Mouse (Mus musculus) hindbrain, embryonic 16.5 days (tissue): ENCODE results near the gene Lrrtm3. TPM values are rescaled to one million over a fixed set of nuclear protein-coding genes. Genes with fewer than 3 reads are reported as not detected.

Source experiments
- ATAC-seq: fragments of 200-750 bp; cut with Nextera tagmentation; 2 replicates; pipeline ENCODE4 v1.8.0; 2017; ENCODE audit warnings: moderate TSS enrichment, moderate library complexity
- H3K27ac ChIP-seq: fragments of 300-500 bp; sonication (generic); 2 replicates; pipeline ENCODE4 v1.5.1; 2014; ENCODE audit warnings: low read depth, mild to moderate bottlenecking, control low read depth, low read length, moderate library complexity
- H3K27me3 ChIP-seq: fragments of 300-500 bp; sonication (generic); replicated peaks from 2 replicates; pipeline ENCODE4 v1.6.1; 2014; ENCODE audit warnings: low read length; ENCODE audit not compliant: control insufficient read depth, insufficient read depth
- H3K36me3 ChIP-seq: fragments of 300-500 bp; sonication (generic); 2 replicates; pipeline ENCODE4 v1.6.1; 2014; ENCODE audit warnings: mild to moderate bottlenecking, low read length, moderate library complexity, mixed read lengths; ENCODE audit not compliant: control insufficient read depth, insufficient read depth
- H3K4me1 ChIP-seq: fragments of 300-500 bp; sonication (generic); 2 replicates; pipeline ENCODE4 v1.6.1; 2014; ENCODE audit warnings: low read depth, low read length; ENCODE audit not compliant: control insufficient read depth, insufficient read depth
- H3K4me2 ChIP-seq: fragments of 300-500 bp; sonication (generic); 2 replicates; pipeline ENCODE4 v1.6.1; 2014; ENCODE audit warnings: mild to moderate bottlenecking, low read length, control low read depth, moderate library complexity
- H3K4me3 ChIP-seq: fragments of 300-500 bp; sonication (generic); 2 replicates; pipeline ENCODE4 v1.5.1; 2014; ENCODE audit warnings: mild to moderate bottlenecking, low read length, control low read depth, moderate library complexity
- H3K9ac ChIP-seq: fragments of 300-500 bp; sonication (generic); 2 replicates; pipeline ENCODE4 v1.6.1; 2014; ENCODE audit warnings: low read depth, mild to moderate bottlenecking, control low read depth, low read length, moderate library complexity
- H3K9me3 ChIP-seq: fragments of 300-500 bp; sonication (generic); 2 replicates; pipeline ENCODE4 v1.6.1; 2014; ENCODE audit warnings: mild to moderate bottlenecking, low read length, moderate library complexity; ENCODE audit not compliant: control insufficient read depth
- WGBS: fragments of 180-500 bp; shearing (Covaris S2); extraction: QIAGEN DNeasy Blood & Tissue Kit; methylation state at CpG from one replicate; pipeline ENCODE4 v1.1.7; 2014; 5-methylcytosine and 5-hydroxymethylcytosine counted together
- polyA plus RNA-seq: library from polyadenylated mRNA; unstranded; fragments of >200 nt; fragmentation: Nextera tagmentation; extraction: Ambion mirVana; gene quantifications from 2 replicates; pipeline ENCODE4 v1.2.1, GENCODE M21; 2015

The Lrrtm3 gene
- polyA plus RNA-seq, 1 experiment from 2014 or later, result 45.7 TPM

- H3K27me3 ChIP-seq, result no peaks in the 10 kb centered on the region
- H3K4me3 ChIP-seq, result no peak overlapping the region
- ATAC-seq, result peak; percentile 86
- no peak overlapping the region for H3K9ac ChIP-seq
- no peaks in the 10 kb centered on the region for H3K9me3 ChIP-seq
- WGBS, result 39% methylated on average over 5 of the region's 5 CpGs
- H3K4me1 ChIP-seq, result peaks cover 15% of the 10 kb centered on the region
- H3K36me3 ChIP-seq, result no peaks in the 10 kb centered on the region
- H3K4me2 ChIP-seq, result peak overlapping the region; percentile 37
- no peak overlapping the region; the same call in 1 of the 2 replicates for H3K27ac ChIP-seq
These were observed 14.1 kb downstream of the Lrrtm3 start for GRCm38 (mm10) chr10:64075944-64076343.

DNA sequence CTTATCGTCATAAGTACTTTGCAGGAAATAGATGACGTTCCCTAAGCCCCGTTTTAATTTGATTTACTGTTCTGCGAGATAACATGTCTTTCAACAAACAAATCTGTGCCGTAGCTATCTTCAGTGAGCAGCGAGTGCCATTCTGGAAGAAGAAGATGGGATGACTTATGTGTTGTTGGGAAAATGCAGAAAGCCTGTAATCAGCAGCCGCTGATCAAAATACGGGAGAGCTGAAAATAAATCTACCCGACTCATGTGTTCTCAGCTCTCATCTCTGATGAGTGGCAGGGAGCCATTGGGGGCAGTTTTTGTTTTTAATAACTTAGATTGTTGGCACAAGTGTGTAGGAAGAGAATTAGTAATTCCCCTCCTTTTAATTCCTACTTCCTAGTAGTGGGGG is 26.4 kb downstream of the Lrrtm3 start:
- H3K9ac ChIP-seq, result no peak overlapping the region
- H3K27me3 ChIP-seq, result no peaks in the 10 kb centered on the region
- H3K27ac ChIP-seq, result no peak overlapping the region
- WGBS, result 87% methylated on average over 9 of the region's 9 CpGs
- H3K4me2 ChIP-seq, result no peak overlapping the region
- ATAC-seq, result no peak
- H3K36me3 ChIP-seq, result no peaks in the 10 kb centered on the region
- no peak overlapping the region for H3K4me3 ChIP-seq
- H3K9me3 ChIP-seq, result no peaks in the 10 kb centered on the region
- no peaks in the 10 kb centered on the region for H3K4me1 ChIP-seq

DNA sequence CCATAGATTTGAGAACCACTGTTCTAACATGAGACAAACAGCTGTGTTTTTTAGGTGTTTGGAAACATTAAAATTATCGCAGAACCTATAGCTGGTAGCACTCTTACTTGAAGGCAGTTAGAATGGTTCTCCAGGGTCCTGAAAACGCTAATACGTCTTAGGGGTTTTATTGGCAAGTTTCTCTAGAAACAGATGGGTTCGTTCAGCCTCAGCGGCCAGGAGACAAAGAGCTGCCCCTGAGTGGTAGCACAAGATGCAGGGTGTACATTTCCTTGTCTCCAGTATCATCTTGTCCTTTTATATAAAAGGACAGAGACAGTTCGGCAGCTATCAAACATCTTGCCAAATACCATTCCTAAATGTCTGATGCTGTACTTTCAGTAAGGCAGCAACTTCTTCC is 40.1 kb downstream of the Lrrtm3 start:
- Histone ChIP-seq H3K4me3 (no peak overlapping the region), H3K9ac (no peak overlapping the region), H3K4me2 (no peak overlapping the region), H3K36me3 (no peaks in the 10 kb centered on the region), H3K27me3 (no peaks in the 10 kb centered on the region), H3K9me3 (no peaks in the 10 kb centered on the region), H3K27ac (no peak overlapping the region), H3K4me1 (no peaks in the 10 kb centered on the region)
- 67% methylated on average over 6 of the region's 6 CpGs for WGBS
- ATAC-seq, result 0 out of 2 replicates have a peak, but pooled peaks have one; percentile 20

DNA sequence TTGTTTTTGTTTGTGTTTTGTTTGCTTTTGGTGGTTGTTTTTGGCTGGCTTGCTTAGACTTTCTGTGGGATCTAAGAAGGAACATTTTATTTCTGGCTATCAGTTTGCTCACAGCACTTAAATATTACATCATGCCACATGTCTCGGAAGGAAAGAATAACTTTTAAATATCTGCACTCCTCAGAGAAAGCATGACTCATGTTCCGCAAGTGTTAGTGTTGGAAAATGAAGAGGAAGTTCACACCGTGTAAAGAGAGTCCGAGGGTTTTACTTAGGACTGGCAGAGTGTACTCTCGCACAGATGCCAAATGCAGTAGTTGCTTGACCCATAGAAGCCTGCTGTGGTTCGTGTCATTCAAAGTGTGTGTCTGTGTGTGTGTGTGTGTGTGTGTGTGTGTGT is 40.9 kb downstream of the Lrrtm3 start:
- H3K4me3 ChIP-seq, result no peak overlapping the region
- H3K36me3 ChIP-seq, result no peaks in the 10 kb centered on the region
- H3K27me3 ChIP-seq, result no peaks in the 10 kb centered on the region
- no peaks in the 10 kb centered on the region for H3K9me3 ChIP-seq
- H3K4me2 ChIP-seq, result no peak overlapping the region
- no peak for ATAC-seq
- H3K27ac ChIP-seq, result no peak overlapping the region
- H3K4me1 ChIP-seq, result no peaks in the 10 kb centered on the region
- 81% methylated on average over 6 of the region's 6 CpGs for WGBS
- no peak overlapping the region for H3K9ac ChIP-seq

GRCm38 (mm10) chr10:64041892-64042291 is 48.2 kb downstream of the Lrrtm3 start:
- 71% methylated on average over 11 of the region's 11 CpGs for WGBS
- peak; percentile 39; the same call in 1 of the 2 replicates for ATAC-seq
- H3K9ac ChIP-seq, result no peak overlapping the region
- H3K27ac ChIP-seq, result no peak overlapping the region
- no peaks in the 10 kb centered on the region for H3K9me3 ChIP-seq
- 0 out of 2 replicates have a peak, but pooled peaks cover 4% of the 10 kb centered on the region for H3K4me1 ChIP-seq
- H3K4me2 ChIP-seq, result no peak overlapping the region
- H3K36me3 ChIP-seq, result no peaks in the 10 kb centered on the region
- no peaks in the 10 kb centered on the region for H3K27me3 ChIP-seq
- H3K4me3 ChIP-seq, result no peak overlapping the region

GRCm38 (mm10) chr10:64041218-64041617 is 48.9 kb downstream of the Lrrtm3 start:
- H3K9ac ChIP-seq, result no peak overlapping the region
- H3K4me1 ChIP-seq, result 0 out of 2 replicates have a peak, but pooled peaks cover 4% of the 10 kb centered on the region
- ATAC-seq, result no peak
- no peaks in the 10 kb centered on the region for H3K27me3 ChIP-seq
- H3K9me3 ChIP-seq, result no peaks in the 10 kb centered on the region
- H3K4me3 ChIP-seq, result no peak overlapping the region
- WGBS, result 77% methylated on average over 7 of the region's 7 CpGs
- H3K27ac ChIP-seq, result no peak overlapping the region
- no peaks in the 10 kb centered on the region for H3K36me3 ChIP-seq
- H3K4me2 ChIP-seq, result no peak overlapping the region

DNA sequence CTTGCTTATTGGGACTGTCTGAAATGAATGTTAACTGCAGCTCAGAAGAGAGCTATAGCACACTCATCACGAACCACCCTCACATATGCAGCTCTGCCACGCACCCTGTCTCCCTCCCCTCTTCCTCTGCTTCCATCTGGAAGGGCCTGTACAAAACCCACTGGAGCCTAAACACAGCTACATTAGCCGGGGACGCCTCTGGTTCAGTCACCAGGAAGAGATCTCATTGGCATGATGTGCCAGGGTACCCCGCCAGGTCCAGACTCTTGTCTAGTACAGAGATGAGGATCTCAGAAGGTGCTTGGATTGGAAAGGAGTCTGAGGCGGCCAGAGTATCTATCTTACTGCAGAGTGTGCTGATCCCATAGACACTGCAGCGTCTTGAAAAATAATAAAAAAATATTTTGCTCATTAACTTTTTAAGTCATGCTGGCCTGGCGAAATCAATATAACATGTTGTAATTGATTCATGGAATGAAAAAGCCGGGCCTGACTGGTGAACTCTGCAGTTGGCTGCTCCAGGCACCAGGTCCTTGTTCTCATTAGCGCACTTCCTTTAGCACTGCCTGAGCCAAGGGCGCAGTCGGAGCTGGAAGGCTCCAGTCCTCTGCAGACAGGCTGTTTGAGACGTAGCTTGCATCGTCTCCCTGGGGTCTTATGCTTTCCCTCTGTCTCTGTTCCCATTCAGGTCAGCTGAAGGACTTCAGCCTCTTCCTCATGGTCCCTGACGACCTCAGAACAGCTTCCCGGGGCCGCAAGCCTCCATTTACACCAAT is 50.1 kb downstream of the Lrrtm3 start:
- H3K4me1 ChIP-seq, result 0 out of 2 replicates have a peak, but pooled peaks cover 4% of the 10 kb centered on the region
- H3K4me2 ChIP-seq, result no peak overlapping the region
- H3K36me3 ChIP-seq, result no peaks in the 10 kb centered on the region
- H3K9ac ChIP-seq, result no peak overlapping the region
- no peak overlapping the region for H3K4me3 ChIP-seq
- H3K27me3 ChIP-seq, result no peaks in the 10 kb centered on the region
- H3K9me3 ChIP-seq, result no peaks in the 10 kb centered on the region
- WGBS, result 59% methylated on average over 17 of the region's 17 CpGs
- ATAC-seq, result peak; percentile 84
- H3K27ac ChIP-seq, result 0 out of 2 replicates have a peak overlapping the region, but pooled peaks have one; percentile 39

- H3K4me3 ChIP-seq, result no peak overlapping the region
- H3K36me3 ChIP-seq, result no peaks in the 10 kb centered on the region
- H3K27me3 ChIP-seq, result no peaks in the 10 kb centered on the region
- no peak overlapping the region for H3K4me2 ChIP-seq
- H3K27ac ChIP-seq, result no peak overlapping the region
- H3K9ac ChIP-seq, result no peak overlapping the region
- no peaks in the 10 kb centered on the region for H3K9me3 ChIP-seq
- no peaks in the 10 kb centered on the region for H3K4me1 ChIP-seq
- no peak for ATAC-seq
These were observed 59.2 kb downstream of the Lrrtm3 start for GRCm38 (mm10) chr10:64030901-64031300.

DNA sequence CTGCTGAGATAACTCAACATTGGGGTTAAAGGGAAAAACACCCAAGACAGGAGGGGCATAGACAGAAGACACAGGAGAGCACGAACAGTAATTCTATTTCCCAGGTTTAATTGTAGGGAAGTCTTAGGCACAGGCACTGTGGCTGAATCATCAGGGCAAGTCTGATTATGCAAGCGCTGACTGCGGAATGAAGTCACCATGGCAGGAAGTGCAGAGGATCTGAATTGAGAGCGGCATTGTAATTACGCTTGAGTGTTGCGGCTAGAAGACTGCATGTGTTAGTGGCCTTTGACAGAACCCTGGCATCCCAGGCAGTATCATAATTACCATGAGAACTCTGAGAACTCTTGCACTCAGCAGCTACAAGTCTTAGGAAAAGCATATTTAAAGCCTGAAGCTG is 66.7 kb downstream of the Lrrtm3 start:
- H3K4me1 ChIP-seq, result no peaks in the 10 kb centered on the region
- no peaks in the 10 kb centered on the region for H3K9me3 ChIP-seq
- no peak overlapping the region for H3K27ac ChIP-seq
- H3K4me2 ChIP-seq, result no peak overlapping the region
- H3K36me3 ChIP-seq, result no peaks in the 10 kb centered on the region
- H3K27me3 ChIP-seq, result no peaks in the 10 kb centered on the region
- 0 out of 2 replicates have a peak, but pooled peaks have one; percentile 24 for ATAC-seq
- no peak overlapping the region for H3K9ac ChIP-seq
- H3K4me3 ChIP-seq, result no peak overlapping the region
- WGBS, result 67% methylated on average over 6 of the region's 6 CpGs
